Mouse (Mus musculus) fibroblast of lung, adult 2 months (primary cell): ENCODE data around the gene Prpsap1.

ENCODE experiments used
- DNase-seq: peaks from one replicate; pipeline ENCODE4 v3.0.0-alpha.2; 2011; ENCODE audit warnings: low read depth

Prpsap1 gene

GRCm38 (mm10) chr11:116493795-116494252, at the start of gene Prpsap1:
Gene Prpsap1 (minus strand): TSS chr11:116494202.
- no peak for DNase-seq

GRCm38 (mm10) chr11:116543110-116543509, 49.1 kb upstream of the Prpsap1 start:
- no peak for DNase-seq

GRCm38 (mm10) chr11:116541183-116541582, 47.2 kb upstream of the Prpsap1 start:
- no peak for DNase-seq

GRCm38 (mm10) chr11:116538142-116538735, 44.2 kb upstream of the Prpsap1 start:
- no peak for DNase-seq

DNA sequence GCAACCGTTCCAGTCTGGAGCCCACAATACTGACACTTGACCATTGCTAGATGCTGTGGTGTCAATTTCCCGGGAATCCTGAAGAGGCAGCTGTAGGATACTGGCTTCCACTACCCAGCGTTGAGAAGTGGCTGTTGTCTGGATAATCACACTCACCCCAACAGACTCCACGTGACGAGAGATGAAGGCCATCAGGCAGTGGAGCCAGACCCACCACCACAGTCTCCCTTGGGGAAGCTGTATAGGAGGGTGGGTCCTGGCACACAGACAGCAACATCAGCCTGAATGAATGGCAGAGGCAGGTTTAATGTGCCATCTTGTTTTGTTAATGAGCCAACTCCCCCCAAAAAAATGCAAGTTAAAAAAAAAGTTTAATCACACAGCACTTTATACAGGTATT, 43.4 kb upstream of the Prpsap1 start:
- DNase-seq = no peak

DNA sequence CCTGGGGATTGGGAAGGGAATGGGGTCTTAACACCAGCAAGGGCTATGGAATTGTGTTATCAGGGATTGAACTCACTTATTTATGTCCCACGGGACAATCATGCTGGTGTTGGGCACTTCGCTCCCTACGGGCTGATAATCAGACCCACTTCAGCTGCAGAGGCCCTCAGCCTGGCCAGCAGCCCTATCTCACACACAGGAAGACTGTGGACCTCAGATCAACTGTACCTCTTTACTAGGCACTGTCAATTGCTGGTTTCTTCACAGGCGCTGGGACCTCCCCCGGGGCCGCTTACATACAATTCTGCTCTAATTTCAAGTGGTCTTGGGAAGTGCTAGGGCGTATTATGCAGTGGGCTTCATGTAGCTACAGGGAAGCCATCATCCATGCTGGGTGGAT, 42.7 kb upstream of the Prpsap1 start:
- DNase-seq = no peak

DNA sequence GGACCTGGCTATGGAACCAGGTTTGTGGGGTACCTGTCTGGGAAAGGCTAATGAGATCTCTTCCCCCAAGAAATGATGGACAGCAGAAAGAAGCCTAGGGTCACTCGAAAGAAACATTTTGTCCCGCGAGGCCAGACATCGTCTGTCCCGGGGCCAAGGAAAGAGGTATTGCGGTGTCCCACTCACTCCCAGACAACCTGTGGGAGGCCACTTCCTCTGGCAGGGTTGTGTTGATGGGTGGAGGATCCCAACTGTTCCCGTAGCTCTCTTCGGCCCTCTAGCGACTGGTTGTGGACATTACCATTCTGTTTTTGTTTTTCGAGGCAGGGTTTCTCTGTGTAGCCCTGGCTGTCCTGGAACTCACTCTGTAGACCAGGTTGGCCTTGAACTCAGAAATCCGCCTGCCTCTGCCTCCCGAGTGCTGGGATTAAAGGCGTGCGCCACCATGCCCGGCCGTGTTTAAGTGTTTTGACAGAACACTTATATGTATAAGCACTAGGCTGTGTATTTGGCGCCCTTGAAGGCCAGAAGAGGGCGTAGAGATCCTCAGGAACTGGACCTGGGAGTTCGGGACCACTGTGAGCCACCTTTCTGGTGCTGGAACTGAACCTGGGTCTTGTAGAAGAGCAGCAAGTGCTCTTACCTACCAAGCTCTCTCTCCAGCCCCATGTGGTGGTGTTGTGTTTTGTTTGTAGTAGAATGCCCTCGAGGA, 40.3 kb upstream of the Prpsap1 start:
- DNase-seq = peak; percentile 75

- DNase-seq = peak; percentile 44
Observed at GRCm38 (mm10) chr11:116533341-116534153, 39.5 kb upstream of the Prpsap1 start.

DNA sequence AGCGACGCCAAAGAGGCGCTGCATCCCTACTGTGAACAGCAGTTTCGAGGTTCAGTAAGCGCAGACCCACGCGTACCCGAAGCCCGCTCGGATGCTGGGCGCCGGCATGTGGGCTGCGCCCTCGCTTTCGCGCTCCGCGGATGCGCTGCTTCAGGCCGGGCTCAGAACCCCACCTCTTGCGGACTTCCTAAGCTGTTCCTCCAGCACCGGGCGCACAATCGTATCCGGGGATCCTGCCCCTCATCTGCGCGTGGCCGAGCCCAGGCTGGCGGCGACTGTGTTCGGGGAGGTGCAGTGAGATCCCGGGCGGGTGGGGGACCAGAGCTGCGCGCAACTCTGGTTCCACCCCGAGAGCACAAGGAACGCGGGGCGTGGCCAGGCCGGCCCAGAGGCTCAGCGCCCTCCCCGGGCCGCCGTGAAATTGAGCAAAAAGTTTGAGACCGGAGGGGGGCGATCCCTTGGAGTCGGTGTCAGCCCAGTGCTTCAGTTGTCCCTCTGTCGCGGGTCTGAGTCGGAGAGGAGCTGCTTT, 38.9 kb upstream of the Prpsap1 start:
- peak; percentile 45 for DNase-seq

DNA sequence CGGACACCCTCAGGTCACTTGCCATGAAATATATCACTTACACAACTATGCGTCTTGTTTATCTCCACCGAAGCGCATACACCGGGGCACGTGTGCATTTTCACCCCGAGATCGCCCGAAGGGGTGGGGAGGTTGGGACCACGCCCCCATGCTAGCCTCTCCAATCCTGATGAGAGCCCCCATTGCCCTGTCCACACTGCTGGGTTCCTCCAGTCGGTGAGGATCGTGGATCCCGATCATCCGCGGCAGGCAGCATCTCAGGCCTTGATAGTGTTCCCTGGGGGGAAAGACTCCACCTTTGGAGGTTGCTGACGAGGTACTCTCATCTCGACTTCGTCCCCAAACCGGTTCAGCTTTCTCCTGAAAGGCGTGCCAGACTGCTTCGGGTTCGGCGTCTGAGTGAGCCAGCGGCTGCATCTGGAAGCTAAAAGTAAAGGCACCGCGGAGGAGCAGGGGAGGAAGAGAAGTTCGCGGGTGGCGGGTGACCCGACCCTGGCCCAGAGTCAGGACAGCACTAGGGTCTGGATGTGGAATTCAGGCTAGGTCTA, 38.3 kb upstream of the Prpsap1 start:
- no peak for DNase-seq

DNA sequence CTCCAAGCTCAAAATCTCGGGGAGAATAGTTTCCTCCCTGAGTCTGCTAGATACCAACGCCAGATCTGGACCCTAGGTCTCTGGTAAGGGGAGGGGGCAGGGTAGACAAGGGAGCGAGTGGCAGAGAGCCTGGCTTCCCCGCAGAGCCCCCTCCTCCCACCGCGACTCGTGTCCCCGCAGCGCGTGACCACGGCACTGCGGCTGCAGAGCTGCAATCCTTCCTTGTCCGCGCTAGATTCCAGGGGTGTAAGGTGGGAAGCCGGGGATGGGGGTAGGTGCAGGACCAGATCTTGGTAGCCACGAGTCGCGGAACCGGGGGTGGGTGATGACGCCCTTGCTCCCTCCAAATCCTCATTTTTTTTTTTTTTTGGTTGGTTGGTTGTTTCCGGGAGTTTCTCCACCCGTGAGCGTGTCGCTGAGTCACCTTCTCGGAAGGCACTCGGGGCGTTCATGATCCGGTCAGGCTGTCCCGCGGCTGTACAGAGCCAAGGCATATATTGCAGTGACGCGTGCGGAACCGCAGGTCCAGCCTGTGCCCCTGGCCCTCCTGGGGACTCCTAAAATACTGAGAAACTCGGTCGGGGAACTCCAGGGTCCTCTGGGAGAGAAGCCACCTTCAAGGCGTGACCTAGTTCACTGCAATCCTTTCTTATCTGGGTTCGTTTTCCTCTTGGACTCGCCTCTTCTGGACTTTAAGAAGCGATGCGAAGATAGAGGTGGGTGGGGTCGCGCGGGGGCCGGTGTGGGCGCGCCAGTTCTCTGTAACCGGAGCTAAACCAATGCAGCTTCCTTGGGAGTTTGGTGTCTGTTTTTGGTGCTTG, 37.6 kb upstream of the Prpsap1 start:
- no peak for DNase-seq

DNA sequence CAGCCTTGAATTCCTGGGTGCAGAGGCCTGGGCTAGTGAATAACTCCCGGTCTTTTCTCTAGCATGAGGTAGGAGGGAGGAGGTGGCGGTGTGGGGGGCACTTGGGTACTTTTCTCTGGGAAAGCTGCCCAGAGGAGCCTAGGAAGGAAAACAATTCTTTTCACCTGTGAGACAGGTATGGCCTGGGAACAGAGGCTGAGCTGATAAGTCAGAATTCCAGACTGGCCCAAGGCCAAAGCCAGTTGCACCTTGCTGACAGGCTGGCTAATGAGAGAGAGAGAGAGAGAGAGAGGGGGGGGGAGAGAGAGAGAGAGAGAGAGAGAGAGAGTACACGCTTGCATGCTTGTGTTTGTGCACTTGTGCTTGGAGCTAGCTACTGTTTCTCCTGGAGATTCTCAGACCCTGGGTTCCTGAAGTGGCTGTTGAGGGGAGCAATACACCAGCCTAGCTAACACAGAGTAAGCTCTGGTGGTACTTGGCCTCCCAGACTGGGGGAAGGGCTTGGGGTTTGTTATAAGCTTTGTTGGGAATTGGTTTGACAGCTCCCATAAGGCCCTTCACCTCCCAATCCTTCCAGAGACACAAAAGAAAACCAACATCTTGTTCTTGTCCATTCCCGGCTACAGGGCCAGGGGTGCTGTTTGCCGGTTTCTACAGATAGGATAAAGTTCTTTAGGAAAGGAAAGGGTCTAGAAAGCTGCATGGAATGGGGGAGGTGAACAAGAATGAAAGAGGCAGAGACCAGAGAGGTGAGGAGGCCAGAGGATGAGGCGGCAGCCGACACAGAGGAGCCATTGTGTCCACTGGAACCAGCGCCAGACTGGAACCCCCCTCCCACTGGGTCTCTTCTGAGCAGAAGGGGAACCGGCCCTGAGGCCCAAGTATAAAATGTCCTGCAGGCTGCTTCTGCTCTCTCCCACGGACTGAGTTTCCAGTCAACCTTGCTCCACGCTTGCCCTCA, 36.5 kb upstream of the Prpsap1 start, which contains the start of gene Sphk1:
Sphk1 (plus strand) TSS at position 739 of the 961 bp plus-strand sequence.
- no peak for DNase-seq

GRCm38 (mm10) chr11:116528636-116529320, 34.8 kb upstream of the Prpsap1 start:
- no peak for DNase-seq

DNA sequence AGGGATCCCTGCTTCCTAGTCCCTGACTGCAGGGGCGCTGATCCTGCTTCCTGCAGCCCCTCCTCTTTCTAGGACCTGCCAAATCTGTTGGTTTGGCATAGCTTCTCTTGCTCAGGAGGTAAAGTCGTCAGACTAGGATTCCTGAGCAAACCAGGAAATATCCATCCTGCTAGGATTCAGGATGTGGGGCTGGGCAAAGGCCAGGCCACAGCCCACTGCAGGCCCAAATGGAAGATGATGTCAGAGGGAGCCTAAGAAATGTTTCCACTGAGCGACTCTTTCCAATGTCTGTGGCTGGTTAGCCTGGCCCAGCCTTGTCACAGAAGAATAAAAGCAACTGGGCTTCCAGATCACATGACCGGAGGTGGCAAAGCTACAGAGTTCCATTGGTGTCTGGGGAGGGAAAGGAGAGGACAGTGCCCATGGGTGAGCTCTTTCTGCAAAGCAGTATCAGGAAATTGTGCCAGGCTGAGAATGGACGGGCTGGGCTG, 29.7 kb upstream of the Prpsap1 start:
- DNase-seq = peak; percentile 90

DNA sequence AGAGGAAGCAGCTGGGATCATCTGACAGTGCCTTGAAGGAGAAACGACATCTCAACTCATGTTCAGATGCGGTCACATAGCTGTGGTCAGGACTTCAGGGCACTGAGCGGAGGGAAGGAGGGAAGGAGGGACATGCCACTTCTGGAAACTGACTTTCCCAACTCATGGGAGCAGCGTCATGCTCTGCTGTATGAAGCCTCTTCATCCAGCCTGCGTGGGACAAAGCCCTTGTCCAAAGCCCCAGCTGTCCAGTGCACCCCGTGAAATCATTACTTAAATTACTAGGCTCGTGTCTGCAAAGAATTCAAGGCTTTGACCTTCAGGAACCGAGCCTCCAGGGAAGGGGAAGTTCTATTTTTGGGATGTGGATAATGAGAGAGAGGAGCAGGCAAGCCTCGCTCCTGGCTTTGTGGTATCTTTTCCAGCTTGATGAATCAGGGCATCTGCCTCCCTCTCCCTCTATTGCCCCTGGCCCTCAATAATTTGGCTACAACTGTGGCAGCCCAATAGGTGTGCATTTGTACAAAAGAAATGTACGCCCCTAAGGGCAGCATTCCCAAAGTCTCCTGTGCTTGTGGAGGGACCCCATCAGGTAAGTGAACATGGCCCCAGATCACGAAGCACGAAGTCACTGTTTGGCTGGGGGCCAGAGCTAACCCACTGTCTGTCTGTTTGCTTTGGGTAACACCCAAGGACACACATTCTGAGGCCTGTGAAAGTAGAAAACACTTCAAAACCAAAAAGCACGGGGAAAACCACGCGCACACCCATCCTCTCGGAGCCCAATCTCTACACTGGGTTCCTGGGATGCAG, 29.1 kb upstream of the Prpsap1 start:
- peak; percentile 31 for DNase-seq

DNA sequence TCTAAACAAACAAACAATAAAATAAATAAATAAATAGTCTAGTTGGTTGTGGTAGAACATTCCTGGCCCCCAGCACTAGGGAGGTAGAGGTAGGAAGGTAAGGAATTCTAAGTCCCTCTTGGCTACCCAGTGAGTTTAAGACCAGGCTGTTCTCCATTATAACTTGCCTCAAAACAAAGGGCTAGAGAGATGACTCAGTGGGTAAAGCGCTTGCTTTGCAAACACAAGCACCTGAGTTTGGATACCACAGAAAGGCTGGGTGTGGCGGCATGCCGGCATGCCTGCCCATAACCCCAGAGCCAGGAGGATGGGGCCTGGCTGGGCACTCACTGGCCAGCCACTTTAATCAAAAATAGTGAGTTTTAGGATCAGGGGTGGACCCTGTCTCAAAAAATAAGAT, 28.0 kb upstream of the Prpsap1 start:
- DNase-seq = no peak

- DNase-seq = no peak
Observed at GRCm38 (mm10) chr11:116521143-116521542, 27.1 kb upstream of the Prpsap1 start.

GRCm38 (mm10) chr11:116518482-116518881, 24.5 kb upstream of the Prpsap1 start:
- peak; percentile 96 for DNase-seq
